Mouse (Mus musculus) kidney, embryonic 15.5 days (tissue): ENCODE data around the gene Hils1. TPM values are rescaled to one million over a fixed set of nuclear protein-coding genes. Genes with fewer than 3 reads are reported as not detected.

ENCODE experiments used
- ATAC-seq: fragments of 200-750 bp; cut with Nextera tagmentation; replicated peaks from 2 replicates; pipeline ENCODE4 v1.8.0; 2017; ENCODE audit warnings: moderate TSS enrichment; ENCODE audit not compliant: low FRiP score
- H3K27ac ChIP-seq: fragments of 300-500 bp; sonication (generic); 2 replicates; pipeline ENCODE4 v1.5.1; 2015; ENCODE audit warnings: mild to moderate bottlenecking, inconsistent platforms
- H3K27me3 ChIP-seq: fragments of 300-500 bp; sonication (generic); 2 replicates; pipeline ENCODE4 v1.6.1; 2015; ENCODE audit warnings: inconsistent platforms
- H3K36me3 ChIP-seq: fragments of 300-500 bp; sonication (generic); 2 replicates; pipeline ENCODE4 v1.6.1; 2015; ENCODE audit warnings: inconsistent platforms
- H3K4me1 ChIP-seq: fragments of 300-500 bp; sonication (generic); 2 replicates; pipeline ENCODE4 v1.6.1; 2015; ENCODE audit warnings: inconsistent platforms
- H3K4me2 ChIP-seq: fragments of 300-500 bp; sonication (generic); 2 replicates; pipeline ENCODE4 v1.6.1; 2015; ENCODE audit warnings: moderate library complexity, mild to moderate bottlenecking, inconsistent platforms
- H3K4me3 ChIP-seq: fragments of 300-500 bp; sonication (generic); replicated peaks from 2 replicates; pipeline ENCODE4 v1.5.1; 2015; ENCODE audit warnings: mild to moderate bottlenecking, inconsistent platforms
- H3K9ac ChIP-seq: fragments of 300-500 bp; sonication (generic); 2 replicates; pipeline ENCODE4 v1.6.1; 2015; ENCODE audit warnings: mild to moderate bottlenecking, inconsistent platforms
- H3K9me3 ChIP-seq: fragments of 300-500 bp; sonication (generic); replicated peaks from 2 replicates; pipeline ENCODE4 v1.6.1; 2016; ENCODE audit warnings: inconsistent platforms
- WGBS: fragments of 180-500 bp; shearing (Covaris S2); methylation state at CpG from one replicate; pipeline ENCODE4 v1.1.7; 2015; ENCODE audit warnings: mixed read lengths; 5-methylcytosine and 5-hydroxymethylcytosine counted together
- polyA plus RNA-seq: library from polyadenylated mRNA; unstranded; fragments of >200 nt; fragmentation: Nextera tagmentation; extraction: Ambion mirVana; gene quantifications from 2 replicates; pipeline ENCODE4 v1.2.1, GENCODE M21; 2015

The Hils1 gene
- polyA plus RNA-seq, 1 experiment from 2014 or later = not detected

DNA sequence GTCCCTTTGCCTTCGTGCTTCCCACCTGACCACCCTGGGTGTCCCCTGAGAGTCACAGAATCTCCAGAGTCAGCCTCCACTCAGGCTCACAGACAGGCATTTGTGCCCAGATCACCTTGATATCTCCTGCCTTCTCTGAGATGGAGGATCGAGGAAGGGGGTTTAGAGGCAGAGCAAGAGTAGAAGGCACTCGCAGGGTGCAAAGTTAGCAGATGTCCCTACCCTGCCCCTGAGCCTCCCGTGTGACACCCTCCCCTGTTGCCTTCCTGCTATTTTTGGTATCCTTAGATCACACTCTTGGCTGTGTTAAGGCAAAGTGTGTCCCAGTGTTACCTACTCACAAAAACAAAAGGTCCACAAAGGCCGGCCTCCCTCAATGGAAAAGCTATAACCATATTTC, 8.8 kb downstream of the Hils1 start, which contains the start of gene Sgca:
Gene Sgca, minus strand, starts transcription at position 129 of the 400 bp plus-strand sequence.
- H3K9ac ChIP-seq = no peak within 1 kb of the TSS
- H3K9me3 ChIP-seq = no peaks in the 10 kb centered on the region
- WGBS = 70% methylated on average over 5 of the region's 5 CpGs
- no peak for ATAC-seq
- peaks cover 17% of the 10 kb centered on the region for H3K4me1 ChIP-seq
- 0 out of 2 replicates have a peak, but pooled peaks cover 3% of the 10 kb centered on the region for H3K27me3 ChIP-seq
- no peak within 1 kb of the TSS for H3K27ac ChIP-seq
- H3K4me2 ChIP-seq = no peak within 1 kb of the TSS
- no peaks in the 10 kb centered on the region for H3K36me3 ChIP-seq
- no peak within 1 kb of the TSS for H3K4me3 ChIP-seq

DNA sequence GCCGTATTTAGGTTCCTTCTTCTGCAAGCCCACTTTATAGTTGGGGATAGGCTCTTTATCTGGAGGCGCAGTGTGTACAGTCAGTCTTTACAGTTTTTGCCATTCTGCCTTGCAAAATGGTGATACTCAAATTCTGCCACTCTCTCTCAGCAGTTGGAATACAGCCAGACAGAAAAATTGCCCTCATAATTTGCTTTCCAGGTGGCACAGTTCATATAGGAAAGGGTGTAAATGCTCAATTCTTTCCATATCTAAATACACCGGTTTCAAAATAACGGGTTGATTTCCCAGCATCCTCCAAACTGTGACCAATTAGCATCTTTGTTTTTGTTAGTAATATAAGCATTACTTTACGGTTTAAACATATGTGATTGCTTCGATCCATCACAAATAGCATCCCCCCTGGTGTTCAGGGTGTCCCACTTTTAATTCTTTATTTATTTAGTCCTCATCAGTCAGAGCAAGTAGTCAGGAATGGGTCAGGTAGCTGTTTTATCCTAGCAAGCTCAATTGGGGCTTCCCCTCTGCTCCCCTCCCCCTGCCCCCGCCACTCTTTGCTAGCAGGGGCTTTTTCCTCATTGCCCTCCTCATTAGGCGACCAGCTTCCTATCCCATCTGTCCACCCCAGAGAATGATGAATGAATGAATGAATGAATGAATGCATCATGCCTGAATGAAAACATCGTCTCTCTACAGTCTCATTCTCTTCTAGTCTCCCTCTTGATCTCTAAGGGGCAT, 11.0 kb downstream of the Hils1 start:
- Histone ChIP-seq H3K27me3 (no peaks in the 10 kb centered on the region), H3K4me2 (peak overlapping the region; percentile 57), H3K9ac (peak overlapping the region; percentile 31; the same call in 1 of the 2 replicates), H3K4me1 (peaks cover 15% of the 10 kb centered on the region), H3K9me3 (no peaks in the 10 kb centered on the region), H3K4me3 (peak overlapping the region; percentile 33), H3K27ac (no peak overlapping the region), H3K36me3 (no peaks in the 10 kb centered on the region)
- peak; percentile 14; the same call in 1 of the 2 replicates for ATAC-seq
- WGBS = 48% methylated on average over 9 of the region's 9 CpGs

DNA sequence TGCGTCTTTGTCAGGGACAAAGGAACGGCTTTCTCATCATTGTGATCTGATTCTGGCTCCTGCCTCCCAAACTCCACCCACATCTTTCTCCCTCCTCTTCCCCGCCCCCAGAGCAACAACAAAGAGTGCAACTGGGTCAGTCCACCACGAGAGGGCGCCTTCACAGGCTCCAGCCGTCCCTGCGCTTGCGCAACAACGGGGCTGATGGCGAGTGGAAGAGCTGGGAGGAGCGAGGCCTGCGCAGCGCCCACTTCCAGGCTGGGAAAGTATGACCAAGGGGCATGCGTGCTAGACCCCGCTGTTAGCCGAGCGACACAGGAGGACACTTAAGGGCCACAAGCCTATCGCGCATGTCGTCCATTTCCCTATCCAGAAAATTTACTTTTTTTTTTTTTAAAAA, 11.6 kb downstream of the Hils1 start:
- H3K9me3 ChIP-seq = no peaks in the 10 kb centered on the region
- H3K9ac ChIP-seq = peak overlapping the region; percentile 31; the same call in 1 of the 2 replicates
- peak overlapping the region; percentile 33 for H3K4me3 ChIP-seq
- peak; percentile 94 for ATAC-seq
- WGBS = under 1% methylated on average over 20 of the region's 20 CpGs
- peaks cover 14% of the 10 kb centered on the region for H3K4me1 ChIP-seq
- no peaks in the 10 kb centered on the region for H3K36me3 ChIP-seq
- H3K4me2 ChIP-seq = peak overlapping the region; percentile 57
- H3K27me3 ChIP-seq = no peaks in the 10 kb centered on the region
- no peak overlapping the region for H3K27ac ChIP-seq

DNA sequence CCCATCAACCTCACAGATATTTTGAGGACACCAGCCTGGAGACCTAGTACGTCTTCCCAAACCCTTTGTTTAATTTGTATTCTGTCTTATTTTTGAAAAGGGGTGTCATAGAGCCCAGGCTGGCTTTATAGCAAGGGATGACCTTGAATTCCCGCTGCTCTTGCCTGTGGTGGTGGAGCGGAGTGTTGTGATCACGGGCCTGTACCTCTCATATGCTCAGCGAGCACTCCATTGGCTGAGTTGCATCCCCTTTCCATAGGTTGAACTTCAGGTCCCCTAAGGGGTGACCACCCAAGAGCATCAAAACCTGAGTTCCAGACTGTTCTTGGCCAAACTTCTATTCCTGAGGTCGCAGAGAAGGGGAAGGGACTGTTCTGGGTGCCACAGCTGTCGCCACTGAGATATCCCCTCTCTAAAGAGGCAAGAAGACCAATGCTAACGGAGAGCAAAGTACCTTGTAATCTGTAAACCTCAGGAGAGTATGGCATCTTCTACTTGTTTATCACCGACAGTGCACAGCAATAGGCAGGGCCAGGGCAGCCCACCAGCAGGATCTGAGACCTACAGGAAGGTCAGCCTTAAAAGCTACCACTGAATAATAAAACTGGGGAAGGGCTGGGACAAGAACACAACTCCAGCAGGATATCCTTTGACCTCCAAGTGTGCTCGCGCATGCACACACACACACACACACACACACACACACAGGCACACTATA, 12.2 kb downstream of the Hils1 start:
- no peak for ATAC-seq

DNA sequence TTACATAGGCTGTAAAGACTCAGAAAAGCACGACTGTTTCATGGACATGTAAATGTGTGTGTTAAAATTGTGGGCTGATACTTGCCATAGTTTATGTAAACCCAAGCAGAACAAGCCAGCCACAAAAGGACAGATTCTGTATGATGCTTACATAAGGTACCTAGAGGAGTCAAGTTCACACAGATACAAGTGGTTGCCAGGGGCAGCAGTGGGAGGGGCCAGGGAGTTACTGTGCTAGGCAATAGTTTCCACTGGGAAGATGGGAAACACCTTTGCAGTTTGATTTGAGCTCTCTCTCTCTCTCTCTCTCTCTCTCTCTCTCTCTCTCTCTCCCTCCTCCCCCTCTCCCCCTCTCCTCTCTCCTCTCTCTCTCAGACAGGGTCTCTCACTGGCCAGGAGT, 17.7 kb downstream of the Hils1 start:
- 35% methylated on average over 1 of the region's 1 CpGs for WGBS
- Histone ChIP-seq H3K36me3 (no peaks in the 10 kb centered on the region), H3K4me1 (peaks cover 37% of the 10 kb centered on the region), H3K4me2 (no peak overlapping the region), H3K9me3 (no peaks in the 10 kb centered on the region), H3K4me3 (no peak overlapping the region), H3K27ac (no peak overlapping the region), H3K27me3 (no peaks in the 10 kb centered on the region), H3K9ac (no peak overlapping the region)
- no peak for ATAC-seq

More for the DNA sequence above, 12.2 kb downstream of the Hils1 start:
- WGBS = 76% methylated on average over 11 of the region's 11 CpGs
- Histone ChIP-seq H3K4me1 (peaks cover 14% of the 10 kb centered on the region), H3K9ac (no peak overlapping the region), H3K36me3 (no peaks in the 10 kb centered on the region), H3K27me3 (no peaks in the 10 kb centered on the region), H3K9me3 (no peaks in the 10 kb centered on the region), H3K27ac (peak overlapping the region; percentile 63), H3K4me3 (peak overlapping the region; percentile 33), H3K4me2 (peak overlapping the region; percentile 57)

DNA sequence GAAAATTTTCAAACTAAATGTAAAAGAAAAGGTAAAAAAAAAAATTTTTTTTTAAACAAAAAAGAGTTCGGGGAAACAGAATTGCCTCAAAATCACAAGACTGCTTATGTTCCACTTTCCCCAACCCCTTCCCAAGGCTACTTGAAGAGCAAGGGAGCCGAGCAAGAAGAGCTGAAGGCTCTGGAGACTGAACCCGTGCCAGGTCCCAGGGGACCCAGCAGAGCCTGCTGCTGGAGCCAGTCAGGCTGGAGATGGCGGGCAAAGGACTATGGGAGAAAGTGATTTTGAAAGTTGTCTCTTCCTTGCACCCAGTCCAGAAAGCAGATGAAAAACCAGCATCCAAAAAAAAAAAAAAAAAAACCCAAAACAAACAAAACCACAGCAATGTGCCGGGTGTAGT, 18.4 kb downstream of the Hils1 start:
- Histone ChIP-seq H3K27ac (no peak overlapping the region), H3K27me3 (no peaks in the 10 kb centered on the region), H3K9me3 (no peaks in the 10 kb centered on the region), H3K9ac (no peak overlapping the region), H3K36me3 (no peaks in the 10 kb centered on the region), H3K4me3 (no peak overlapping the region), H3K4me2 (no peak overlapping the region), H3K4me1 (peaks cover 43% of the 10 kb centered on the region)
- ATAC-seq = no peak
- WGBS = 76% methylated on average over 5 of the region's 5 CpGs

DNA sequence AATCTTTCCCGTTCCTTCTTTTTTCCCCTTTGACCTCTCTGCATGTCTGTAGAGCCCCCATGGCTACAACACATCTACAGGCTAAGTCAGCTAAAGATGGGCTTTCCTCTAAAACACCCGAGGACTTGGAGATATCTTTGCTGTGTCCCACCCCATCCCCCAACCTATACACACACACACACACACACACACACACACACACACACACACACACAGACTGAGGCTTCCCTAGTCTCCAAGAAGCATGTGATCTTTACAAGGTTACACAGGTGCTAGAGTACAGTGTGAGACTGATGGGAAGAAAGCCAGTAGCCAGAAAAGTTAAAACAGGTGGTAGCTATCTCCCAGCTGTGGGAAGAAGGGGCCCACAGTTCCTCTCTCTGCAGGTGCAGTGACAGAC, 19.0 kb downstream of the Hils1 start:
- Histone ChIP-seq H3K27me3 (no peaks in the 10 kb centered on the region), H3K4me2 (no peak overlapping the region), H3K27ac (no peak overlapping the region), H3K4me3 (no peak overlapping the region), H3K4me1 (peaks cover 43% of the 10 kb centered on the region), H3K36me3 (no peaks in the 10 kb centered on the region), H3K9me3 (no peaks in the 10 kb centered on the region), H3K9ac (no peak overlapping the region)
- no peak for ATAC-seq
- WGBS = 66% methylated on average over 2 of the region's 2 CpGs

DNA sequence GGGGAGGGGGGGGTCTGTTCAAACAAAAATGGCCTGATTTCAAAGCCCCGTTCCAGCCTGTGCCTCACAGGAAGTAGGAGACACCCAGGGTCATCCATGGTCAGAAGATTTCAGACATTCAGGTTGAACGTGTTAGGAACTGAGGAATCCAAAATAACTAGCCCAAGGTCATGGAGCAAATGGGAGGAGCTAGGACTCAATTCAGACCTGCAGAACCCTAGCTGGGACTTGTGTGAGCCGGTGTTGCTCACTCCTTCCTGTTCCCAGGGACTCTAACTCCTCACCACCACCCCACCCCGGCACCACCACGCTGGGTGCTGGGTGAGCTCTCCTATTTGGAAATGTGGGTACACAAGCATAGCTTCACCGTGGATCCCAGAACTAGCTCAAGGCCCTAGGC, 19.9 kb downstream of the Hils1 start:
- no peak overlapping the region for H3K4me3 ChIP-seq
- no peak overlapping the region for H3K27ac ChIP-seq
- H3K36me3 ChIP-seq = no peaks in the 10 kb centered on the region
- no peaks in the 10 kb centered on the region for H3K27me3 ChIP-seq
- H3K4me2 ChIP-seq = no peak overlapping the region
- no peak overlapping the region for H3K9ac ChIP-seq
- H3K4me1 ChIP-seq = peaks cover 51% of the 10 kb centered on the region
- ATAC-seq = no peak
- WGBS = 47% methylated on average over 6 of the region's 6 CpGs
- no peaks in the 10 kb centered on the region for H3K9me3 ChIP-seq

DNA sequence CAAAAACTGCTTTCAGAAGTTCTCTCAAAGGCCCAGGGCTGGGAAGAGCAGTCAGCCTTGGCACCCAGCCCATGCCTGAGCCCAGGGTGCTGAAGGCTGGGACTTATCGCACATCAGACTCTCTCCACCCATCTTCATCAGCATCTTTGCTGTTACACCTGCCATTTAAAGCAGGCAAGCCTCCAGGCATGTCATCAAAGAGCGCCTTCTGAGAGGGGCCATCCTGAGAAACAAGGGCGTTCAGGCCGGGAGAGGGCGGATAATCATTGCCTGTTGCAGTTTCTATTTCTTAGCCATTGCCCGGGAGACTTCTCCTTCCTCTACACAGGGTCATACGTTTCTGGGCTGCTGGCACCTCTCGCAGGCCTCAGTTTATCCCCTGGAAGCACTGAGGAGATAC, 20.5 kb downstream of the Hils1 start:
- no peaks in the 10 kb centered on the region for H3K36me3 ChIP-seq
- no peak overlapping the region for H3K4me2 ChIP-seq
- H3K27ac ChIP-seq = no peak overlapping the region
- no peaks in the 10 kb centered on the region for H3K27me3 ChIP-seq
- no peak overlapping the region for H3K9ac ChIP-seq
- no peaks in the 10 kb centered on the region for H3K9me3 ChIP-seq
- ATAC-seq = no peak
- no peak overlapping the region for H3K4me3 ChIP-seq
- peaks cover 56% of the 10 kb centered on the region for H3K4me1 ChIP-seq
- WGBS = 81% methylated on average over 8 of the region's 8 CpGs

DNA sequence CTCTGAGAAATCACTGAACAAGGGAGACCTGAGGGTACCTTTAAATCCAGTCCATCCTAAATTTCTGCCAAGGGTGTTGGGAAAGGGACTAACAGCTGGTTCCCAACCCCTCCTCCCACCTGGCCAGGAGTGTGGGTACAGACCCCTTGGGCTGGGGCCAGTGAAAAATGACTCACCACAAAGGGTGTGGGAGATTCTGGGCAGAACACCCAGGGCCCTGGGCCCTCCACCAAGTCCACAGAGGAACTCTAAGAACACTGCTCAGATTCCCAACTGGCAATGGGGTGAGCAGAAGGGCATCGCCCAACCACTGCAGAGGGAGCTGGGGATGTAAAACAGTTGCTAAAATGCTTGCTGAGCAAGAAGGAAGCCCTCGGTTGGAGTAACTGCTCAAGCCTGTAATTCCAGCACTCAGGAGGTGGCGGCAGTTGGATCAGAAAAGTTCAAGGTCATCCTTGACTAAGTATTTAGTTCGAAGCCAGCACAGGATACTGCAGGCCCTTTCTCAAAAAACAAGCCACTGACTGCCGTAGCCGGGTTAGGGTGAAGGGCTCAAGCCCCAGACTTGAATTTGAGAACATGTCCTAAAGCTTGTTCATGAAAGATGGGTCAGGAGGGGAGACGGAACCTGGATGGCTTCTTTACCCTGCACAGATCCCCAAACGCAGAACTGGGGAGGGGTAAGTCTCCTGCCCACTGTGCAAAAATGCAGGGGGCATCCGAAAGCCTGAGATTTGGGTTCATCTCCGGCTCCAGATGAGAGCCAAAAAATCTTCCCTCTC, 21.6 kb downstream of the Hils1 start:
- ATAC-seq = no peak
- Histone ChIP-seq H3K36me3 (no peaks in the 10 kb centered on the region), H3K9ac (peak overlapping the region; percentile 46), H3K4me1 (peaks cover 67% of the 10 kb centered on the region), H3K4me2 (peak overlapping the region; percentile 98), H3K4me3 (peak overlapping the region; percentile 88), H3K27me3 (no peaks in the 10 kb centered on the region), H3K27ac (peak overlapping the region; percentile 96), H3K9me3 (no peaks in the 10 kb centered on the region)
- 15% methylated on average over 10 of the region's 10 CpGs for WGBS

DNA sequence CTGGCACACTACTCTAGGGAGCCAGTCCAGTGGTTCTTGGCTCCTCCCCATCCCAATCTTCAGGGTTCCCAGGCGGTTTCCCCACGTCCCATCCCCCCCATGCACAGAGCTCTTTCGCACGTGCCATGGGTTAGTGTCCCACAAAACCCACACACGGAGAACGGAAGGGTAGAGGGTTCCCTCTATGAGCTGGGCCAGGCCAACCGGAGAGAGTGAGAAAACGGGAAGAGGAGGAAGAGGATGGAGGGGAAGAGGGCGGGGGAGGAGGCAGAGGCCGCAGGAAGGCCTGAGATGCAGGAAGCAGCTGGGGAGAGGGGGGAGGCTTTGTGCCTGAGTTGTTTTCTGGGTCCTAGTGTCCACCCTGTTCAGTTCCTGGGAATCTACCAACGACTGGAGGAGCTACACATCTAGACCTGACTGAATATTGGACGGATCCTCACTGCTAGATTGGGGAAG, 22.2 kb downstream of the Hils1 start:
- no peaks in the 10 kb centered on the region for H3K9me3 ChIP-seq
- WGBS = under 1% methylated on average over 12 of the region's 12 CpGs
- peak overlapping the region; percentile 98 for H3K4me2 ChIP-seq
- peak overlapping the region; percentile 46 for H3K9ac ChIP-seq
- no peaks in the 10 kb centered on the region for H3K27me3 ChIP-seq
- peak; percentile 63 for ATAC-seq
- H3K4me3 ChIP-seq = peak overlapping the region; percentile 88
- peaks cover 1% of the 10 kb centered on the region; the same call in 1 of the 2 replicates for H3K36me3 ChIP-seq
- peak overlapping the region; percentile 96 for H3K27ac ChIP-seq
- H3K4me1 ChIP-seq = peaks cover 73% of the 10 kb centered on the region
